Mouse (Mus musculus) lung, postnatal 25 days (tissue): ENCODE measurements at regions not wholly inside any gene's neighbourhood (a gene's known extent, or its start where the extent isn't known, plus 50 kb on each side); places are given as distances from the start of the nearest gene placed in this dataset.

Source experiments
- DNase-seq: peaks from one replicate; pipeline ENCODE4 v3.0.0; 2022; ENCODE audit warnings: low spot score

DNA sequence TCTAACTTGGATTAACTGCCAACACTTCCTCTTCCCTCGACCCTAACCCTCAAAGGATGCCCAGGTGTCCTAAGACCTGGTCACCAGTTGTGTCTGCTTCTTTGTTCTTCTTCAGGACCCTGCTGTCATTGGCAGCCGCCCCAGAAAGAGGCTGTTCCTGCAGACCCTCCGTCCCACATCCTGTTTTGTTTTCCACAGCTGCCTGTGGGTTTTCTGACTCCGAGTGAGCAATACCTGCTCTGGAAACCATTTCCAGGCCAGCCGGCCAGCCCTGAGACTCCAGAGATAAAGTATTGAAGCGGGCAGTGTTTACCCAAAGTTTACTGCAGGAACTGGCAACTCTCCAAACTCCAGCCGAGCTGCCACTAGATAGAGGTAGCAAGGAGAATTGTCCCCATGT lies 337.2 kb upstream of the Noct start:
- DNase-seq, result no peak

- no peak for DNase-seq
Measured at GRCm38 (mm10) chr3:50888571-50889210, 335.6 kb upstream of the Noct start.

DNA sequence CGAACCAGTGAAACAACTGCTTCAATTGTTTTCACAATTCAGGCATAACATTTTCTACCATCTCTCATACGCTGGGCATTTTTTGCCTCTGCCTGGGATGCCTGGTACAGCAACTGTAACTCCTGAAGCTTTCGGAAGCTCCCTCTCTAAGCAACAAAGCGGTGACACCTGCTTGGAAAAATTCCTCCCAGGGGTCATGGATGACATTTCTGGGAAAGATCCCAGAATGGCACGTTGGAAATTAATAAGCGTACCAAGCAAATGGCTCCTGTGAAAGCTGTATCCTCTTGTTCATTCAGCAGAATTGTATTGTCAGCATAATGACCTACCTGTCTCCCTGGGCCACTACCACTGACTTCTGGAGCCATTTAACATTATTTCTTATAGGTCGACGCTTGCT lies 333.7 kb upstream of the Noct start:
- no peak for DNase-seq

DNA sequence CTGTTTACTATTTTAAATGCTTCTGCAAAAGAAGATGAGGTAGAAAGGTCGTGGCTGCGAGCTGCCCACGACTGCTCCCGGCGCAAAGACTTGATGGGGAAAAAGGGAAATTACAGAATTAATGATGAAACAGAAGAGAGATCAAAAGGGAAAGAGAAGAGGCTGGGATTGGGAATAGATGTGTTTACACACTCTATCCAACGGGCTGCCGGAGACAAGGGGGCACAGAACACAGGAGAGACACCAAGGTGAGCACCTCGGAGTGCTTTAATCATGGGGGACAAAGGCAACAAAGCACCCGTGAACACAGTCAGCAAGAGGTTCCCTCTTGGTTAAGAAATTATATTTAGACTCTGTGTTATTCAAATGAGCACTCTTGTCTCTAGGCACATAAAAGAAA lies 326.1 kb upstream of the Noct start:
- no peak for DNase-seq

- DNase-seq, result no peak
Measured at GRCm38 (mm10) chr3:50899830-50900350, 324.4 kb upstream of the Noct start.

DNA sequence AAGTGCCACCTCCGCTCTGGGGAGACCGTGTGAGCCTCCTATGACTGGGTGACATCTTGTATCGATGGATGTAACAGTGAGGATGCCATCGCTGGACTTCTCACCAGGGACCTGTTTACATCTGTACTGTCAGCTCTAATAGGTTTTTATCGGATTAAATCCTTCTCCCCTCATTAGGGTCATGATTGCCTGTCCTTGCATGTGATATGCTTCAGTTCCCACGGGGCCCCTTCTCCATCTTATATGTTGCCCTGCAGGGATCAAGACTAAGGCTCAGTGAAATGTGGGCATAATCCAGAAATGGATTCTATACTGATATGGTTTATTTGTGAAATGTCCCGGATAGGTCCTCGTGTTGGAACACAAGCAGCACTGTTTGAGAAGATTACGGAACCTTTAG lies 323.7 kb upstream of the Noct start:
- DNase-seq, result no peak

DNA sequence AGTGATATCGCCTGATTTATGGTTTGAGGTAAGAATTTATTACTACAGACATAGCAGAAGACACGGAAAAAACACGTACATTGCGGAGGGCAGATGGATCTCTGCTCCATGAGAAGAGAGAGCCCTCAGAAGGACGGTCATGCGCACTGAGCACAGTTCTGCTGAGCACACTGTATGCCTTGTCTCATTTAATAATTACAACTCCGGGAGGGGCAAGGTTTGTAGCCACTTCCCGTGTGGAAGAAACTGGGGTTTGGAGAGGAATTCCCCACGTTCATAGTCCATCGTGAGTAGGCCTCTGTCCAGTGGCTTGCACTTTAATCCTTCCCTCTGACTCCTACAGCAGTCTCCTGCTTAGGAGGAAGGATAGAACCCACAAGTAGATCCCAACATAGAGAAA lies 322.9 kb upstream of the Noct start:
- DNase-seq, result no peak

DNA sequence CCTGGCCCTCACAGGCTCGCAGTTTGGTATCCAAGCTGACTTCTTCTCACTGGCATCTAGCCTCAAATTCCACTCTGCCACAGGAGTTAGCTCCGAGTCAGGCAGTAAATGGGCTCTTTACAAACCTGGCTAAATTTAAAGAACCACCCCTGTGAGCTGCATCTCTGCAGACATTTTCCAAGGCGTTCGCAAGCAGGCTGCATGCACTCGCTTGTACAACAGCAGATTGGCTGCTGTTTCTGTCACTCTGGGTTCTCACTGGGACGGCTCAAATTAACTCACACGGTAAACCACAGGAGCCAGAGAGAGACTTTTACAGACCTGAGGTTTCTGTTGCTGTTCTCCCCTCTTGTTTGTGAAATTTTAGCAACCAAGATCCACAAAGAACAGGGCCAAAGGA lies 321.3 kb upstream of the Noct start:
- DNase-seq, result no peak

GRCm38 (mm10) chr3:50904716-50905116 lies 319.5 kb upstream of the Noct start:
- no peak for DNase-seq

- no peak for DNase-seq
Measured at GRCm38 (mm10) chr3:50905274-50905992, 318.8 kb upstream of the Noct start.

DNA sequence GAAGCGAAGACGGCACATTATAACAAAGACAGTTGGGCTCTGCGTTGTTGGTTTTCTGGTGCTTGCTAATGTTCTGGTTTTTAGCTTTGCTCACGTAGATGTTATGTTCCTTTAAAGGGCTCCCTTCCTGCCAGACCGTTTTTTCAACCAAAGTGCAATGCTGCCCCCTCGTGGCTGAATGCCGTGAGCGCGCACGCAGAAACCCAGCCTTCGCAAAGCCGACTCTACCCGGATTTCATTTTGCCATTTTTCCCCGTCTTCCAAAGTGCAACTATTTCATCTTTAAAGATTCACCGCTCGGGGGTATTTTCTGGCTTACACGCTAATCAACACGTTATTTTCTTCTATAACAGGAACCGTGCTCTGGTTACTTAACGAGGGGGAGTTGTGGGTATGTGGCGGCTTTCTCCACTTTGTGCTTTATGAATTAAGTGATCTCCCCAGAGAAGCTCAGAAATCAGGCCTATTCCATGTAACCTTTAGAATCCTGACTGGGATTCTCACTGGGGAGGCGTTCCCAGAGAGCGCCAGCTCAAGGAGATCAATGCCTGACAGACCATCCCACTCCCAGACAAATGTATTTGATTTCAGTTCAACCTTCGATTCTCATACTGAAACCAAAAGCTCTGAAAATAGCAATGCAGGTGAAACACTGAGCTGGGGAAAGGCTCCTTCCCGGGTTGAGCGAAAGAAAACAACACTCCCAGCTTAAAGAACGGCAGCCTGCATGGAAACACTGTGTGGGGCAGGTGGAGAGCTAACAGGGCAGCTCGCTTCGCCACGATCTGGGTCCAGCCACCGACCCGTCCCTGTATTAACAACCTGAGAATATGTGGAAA lies 318.0 kb upstream of the Noct start:
- DNase-seq, result peak; percentile 85

- DNase-seq, result no peak
Measured at GRCm38 (mm10) chr3:50912980-50913518, 311.2 kb upstream of the Noct start.

GRCm38 (mm10) chr3:50914866-50915365 lies 309.3 kb upstream of the Noct start:
- no peak for DNase-seq

DNA sequence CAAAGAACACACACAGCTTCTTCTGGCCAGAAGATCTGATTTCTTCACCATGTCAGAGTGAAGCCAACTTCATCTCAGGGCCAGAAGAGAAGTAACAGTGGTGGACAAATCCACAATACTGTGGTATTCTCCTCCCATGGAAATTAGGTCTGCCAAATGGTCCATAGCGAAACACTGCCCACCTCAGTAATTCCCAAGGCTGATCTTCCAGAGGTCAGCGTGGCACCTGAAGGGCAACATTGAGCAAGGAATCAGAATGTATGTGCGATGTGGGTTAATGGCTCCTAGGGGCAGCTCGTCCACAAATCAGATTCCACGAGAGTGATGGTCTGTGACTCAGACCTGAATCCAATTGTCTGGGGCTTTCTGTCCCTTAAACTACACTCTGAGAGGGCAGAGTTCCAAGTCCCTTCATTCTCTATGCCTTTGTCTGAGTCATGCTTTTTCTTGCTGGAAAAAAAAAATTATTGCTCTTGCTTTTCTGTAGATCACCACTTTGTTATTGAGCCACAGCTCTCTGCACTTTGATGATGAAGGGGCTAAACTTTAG lies 307.9 kb upstream of the Noct start:
- DNase-seq, result no peak

DNA sequence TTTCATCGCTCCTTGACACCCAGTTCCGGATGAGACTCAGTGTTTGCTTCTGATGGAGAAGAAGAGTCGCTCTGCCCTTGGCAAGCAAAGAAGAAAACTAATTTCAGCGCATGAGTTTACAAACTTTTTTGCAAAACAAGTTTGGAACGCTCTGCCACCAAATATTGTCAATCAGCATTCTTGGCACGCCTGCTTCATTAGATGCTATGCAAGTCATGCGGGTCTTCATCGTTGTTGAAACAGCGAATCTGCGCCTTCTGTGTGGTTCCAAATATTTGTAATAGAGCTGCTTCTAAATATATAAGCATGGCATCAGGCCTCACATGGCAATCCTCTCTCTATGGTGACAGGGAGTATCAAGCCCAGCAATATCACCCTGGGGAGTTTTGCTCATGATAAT lies 301.9 kb upstream of the Noct start:
- no peak for DNase-seq

GRCm38 (mm10) chr3:50922832-50923231 lies 301.4 kb upstream of the Noct start:
- DNase-seq, result no peak

GRCm38 (mm10) chr3:50923327-50923726 lies 300.9 kb upstream of the Noct start:
- DNase-seq, result no peak

DNA sequence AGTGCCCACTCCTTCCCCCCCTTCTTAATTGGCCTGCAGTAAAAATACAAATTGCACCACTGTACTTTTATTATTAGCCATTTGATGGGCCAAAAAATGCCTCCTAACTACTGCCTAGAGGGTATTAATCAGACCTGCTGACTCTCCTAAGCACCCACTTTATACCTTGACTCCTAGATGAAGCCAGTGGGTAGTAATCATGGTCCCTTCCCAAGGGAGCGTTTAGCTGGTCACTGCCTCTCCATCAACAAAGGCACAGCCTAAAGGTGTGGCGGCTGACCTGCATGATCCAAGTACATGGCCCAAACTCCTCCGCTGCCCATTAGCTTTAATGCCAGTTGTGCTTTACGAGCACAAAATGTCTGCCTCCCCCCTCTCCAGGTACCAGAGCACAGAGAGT lies 296.9 kb upstream of the Noct start:
- no peak for DNase-seq

- DNase-seq, result no peak
Measured at GRCm38 (mm10) chr3:50929013-50929412, 295.2 kb upstream of the Noct start.

- DNase-seq, result no peak
Measured at GRCm38 (mm10) chr3:50932397-50933089, 291.7 kb upstream of the Noct start.

DNA sequence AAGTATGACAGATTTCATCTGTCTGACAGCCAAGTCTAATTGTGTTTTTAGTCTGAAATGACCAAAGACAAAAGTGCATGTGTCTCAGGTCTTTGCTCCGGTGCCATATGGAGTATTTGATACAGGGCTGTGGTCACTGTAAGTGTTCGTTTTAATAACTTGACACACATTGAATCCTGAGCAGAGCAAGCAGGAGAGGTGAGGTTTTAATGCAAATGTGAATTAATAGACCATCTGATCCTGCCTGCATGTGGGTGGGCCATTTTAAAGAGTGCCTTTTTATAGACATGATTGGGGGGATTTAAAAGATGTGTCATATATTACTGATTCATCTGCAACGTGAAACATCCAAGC lies 291.2 kb upstream of the Noct start:
- no peak for DNase-seq

DNA sequence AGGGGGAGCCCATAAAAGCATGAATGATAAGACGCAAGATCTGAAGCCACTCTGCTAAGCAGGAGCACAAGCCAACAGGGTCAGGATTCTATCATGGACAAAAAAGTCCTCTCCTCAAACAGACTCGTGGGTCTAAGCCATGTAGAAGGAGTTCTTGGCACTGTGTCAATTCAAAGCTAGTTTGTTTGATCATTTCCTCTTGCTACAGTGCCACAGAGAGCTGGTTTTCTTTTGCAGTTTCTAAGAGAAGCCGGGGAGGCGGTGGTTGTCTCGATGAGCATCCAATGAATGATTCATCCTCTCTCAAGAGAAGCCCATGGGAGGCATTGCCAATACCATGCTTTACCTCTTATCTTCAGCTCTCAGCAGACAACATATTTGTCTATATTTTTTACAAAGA lies 284.6 kb upstream of the Noct start:
- peak; percentile 38 for DNase-seq
